Mouse (Mus musculus) embryonic facial prominence, embryonic 15.5 days (tissue): ENCODE measurements around the gene Fam83c. TPM values are rescaled to one million over a fixed set of nuclear protein-coding genes. Genes with fewer than 3 reads are reported as not detected.

Source experiments
- ATAC-seq: fragments of 200-750 bp; cut with Nextera tagmentation; 2 replicates; pipeline ENCODE4 v1.8.0; 2017; ENCODE audit warnings: low read depth, moderate TSS enrichment; ENCODE audit not compliant: insufficient number of reproducible peaks, low FRiP score, low TSS enrichment
- H3K27ac ChIP-seq: fragments of 300-500 bp; sonication (generic); replicated peaks from 2 replicates; pipeline ENCODE4 v1.5.1; 2015; ENCODE audit warnings: mild to moderate bottlenecking, inconsistent platforms
- H3K27me3 ChIP-seq: fragments of 300-500 bp; sonication (generic); 2 replicates; pipeline ENCODE4 v1.6.1; 2015; ENCODE audit warnings: inconsistent platforms
- H3K36me3 ChIP-seq: fragments of 300-500 bp; sonication (generic); 2 replicates; pipeline ENCODE4 v1.6.1; 2015; ENCODE audit warnings: mild to moderate bottlenecking, inconsistent platforms
- H3K4me1 ChIP-seq: fragments of 300-500 bp; sonication (generic); 2 replicates; pipeline ENCODE4 v1.6.1; 2015; ENCODE audit warnings: inconsistent platforms
- H3K4me2 ChIP-seq: fragments of 300-500 bp; sonication (generic); replicated peaks from 2 replicates; pipeline ENCODE4 v1.6.1; 2015; ENCODE audit warnings: mild to moderate bottlenecking, inconsistent platforms
- H3K4me3 ChIP-seq: fragments of 300-500 bp; sonication (generic); replicated peaks from 2 replicates; pipeline ENCODE4 v1.5.1; 2015; ENCODE audit warnings: mild to moderate bottlenecking, inconsistent platforms
- H3K9ac ChIP-seq: fragments of 300-500 bp; sonication (generic); 2 replicates; pipeline ENCODE4 v1.6.1; 2015; ENCODE audit warnings: inconsistent platforms
- H3K9me3 ChIP-seq: fragments of 300-500 bp; sonication (generic); replicated peaks from 2 replicates; pipeline ENCODE4 v1.6.1; 2016; ENCODE audit warnings: inconsistent platforms
- WGBS: fragments of 180-500 bp; shearing (Covaris S2); methylation state at CpG from one replicate; pipeline ENCODE4 v1.1.7; 2015; 5-methylcytosine and 5-hydroxymethylcytosine counted together
- polyA plus RNA-seq: library from polyadenylated mRNA; unstranded; fragments of >200 nt; fragmentation: Nextera tagmentation; extraction: Ambion mirVana; gene quantifications from 2 replicates; pipeline ENCODE4 v1.2.1, GENCODE M21; 2015

The Fam83c gene
- polyA plus RNA-seq, 1 experiment from 2014 or later: 4.8 TPM

GRCm38 (mm10) chr2:155826630-155827424 lies 7.8 kb downstream of the Fam83c start, which contains the start of gene Eif6:
Eif6 (minus strand) TSS chr2:155826925.
- WGBS: 2% methylated on average over 27 of the region's 27 CpGs
- ATAC-seq: peak; percentile 91

GRCm38 (mm10) chr2:155825904-155826629 lies 8.6 kb downstream of the Fam83c start:
- Histone ChIP-seq H3K27ac (peak overlapping the region; percentile 94), H3K27me3 (no peaks in the 10 kb centered on the region), H3K9me3 (no peaks in the 10 kb centered on the region), H3K4me1 (peaks cover 18% of the 10 kb centered on the region), H3K36me3 (peaks cover 31% of the 10 kb centered on the region), H3K4me2 (peak overlapping the region; percentile 82), H3K4me3 (peak overlapping the region; percentile 85), H3K9ac (peak overlapping the region; percentile 87)
- ATAC-seq: peak; percentile 21
- 2% methylated on average over 52 of the region's 52 CpGs for WGBS

More at GRCm38 (mm10) chr2:155826630-155827424, 7.8 kb downstream of the Fam83c start, which contains the start of gene Eif6:
- H3K27me3 ChIP-seq: no peaks in the 10 kb centered on the region
- peak within 1 kb of the TSS; percentile 94 for H3K27ac ChIP-seq
- peaks cover 18% of the 10 kb centered on the region for H3K4me1 ChIP-seq
- H3K9me3 ChIP-seq: no peaks in the 10 kb centered on the region
- H3K9ac ChIP-seq: peak within 1 kb of the TSS; percentile 87
- peak within 1 kb of the TSS; percentile 82 for H3K4me2 ChIP-seq
- H3K4me3 ChIP-seq: peak within 1 kb of the TSS; percentile 85
- H3K36me3 ChIP-seq: peaks cover 23% of the 10 kb centered on the region

- ATAC-seq: no peak
- peaks cover 46% of the 10 kb centered on the region for H3K36me3 ChIP-seq
Observed at GRCm38 (mm10) chr2:155823722-155824121, 10.9 kb downstream of the Fam83c start.

GRCm38 (mm10) chr2:155820779-155821178 lies 13.9 kb downstream of the Fam83c start:
- Histone ChIP-seq H3K27ac (no peak overlapping the region), H3K9ac (no peak overlapping the region), H3K36me3 (peaks cover 46% of the 10 kb centered on the region), H3K4me1 (peaks cover 25% of the 10 kb centered on the region), H3K4me3 (no peak overlapping the region), H3K9me3 (no peaks in the 10 kb centered on the region), H3K4me2 (no peak overlapping the region), H3K27me3 (no peaks in the 10 kb centered on the region)
- WGBS: 79% methylated on average over 5 of the region's 5 CpGs
- no peak for ATAC-seq

More at GRCm38 (mm10) chr2:155823722-155824121, 10.9 kb downstream of the Fam83c start:
- WGBS: 93% methylated on average over 8 of the region's 8 CpGs
- Histone ChIP-seq H3K4me2 (no peak overlapping the region), H3K9me3 (no peaks in the 10 kb centered on the region), H3K9ac (no peak overlapping the region), H3K27me3 (no peaks in the 10 kb centered on the region), H3K4me1 (peaks cover 25% of the 10 kb centered on the region), H3K4me3 (no peak overlapping the region), H3K27ac (no peak overlapping the region)

GRCm38 (mm10) chr2:155819449-155820251 lies 15.0 kb downstream of the Fam83c start:
- H3K9me3 ChIP-seq: no peaks in the 10 kb centered on the region
- ATAC-seq: no peak
- WGBS: 56% methylated on average over 6 of the region's 6 CpGs
- 0 out of 2 replicates have a peak overlapping the region, but pooled peaks have one; percentile 6 for H3K9ac ChIP-seq
- peaks cover 46% of the 10 kb centered on the region for H3K36me3 ChIP-seq
- H3K27me3 ChIP-seq: no peaks in the 10 kb centered on the region
- H3K4me3 ChIP-seq: peak overlapping the region; percentile 78
- H3K27ac ChIP-seq: peak overlapping the region; percentile 82
- peaks cover 18% of the 10 kb centered on the region for H3K4me1 ChIP-seq
- peak overlapping the region; percentile 76 for H3K4me2 ChIP-seq

- Histone ChIP-seq H3K36me3 (peaks cover 46% of the 10 kb centered on the region), H3K9me3 (no peaks in the 10 kb centered on the region), H3K4me2 (peak within 1 kb of the TSS; percentile 76), H3K4me3 (peak within 1 kb of the TSS; percentile 78), H3K27me3 (no peaks in the 10 kb centered on the region), H3K9ac (peak within 1 kb of the TSS; percentile 74), H3K4me1 (peaks cover 18% of the 10 kb centered on the region), H3K27ac (peak within 1 kb of the TSS; percentile 82)
- no peak for ATAC-seq
Observed at GRCm38 (mm10) chr2:155819392-155819448, 15.4 kb downstream of the Fam83c start, which contains the start of gene BC029722. BC029722 (minus strand) TSS chr2:155819426.

GRCm38 (mm10) chr2:155818596-155819391 lies 15.9 kb downstream of the Fam83c start:
- peak; percentile 92 for ATAC-seq
- no peaks in the 10 kb centered on the region for H3K27me3 ChIP-seq
- H3K9me3 ChIP-seq: no peaks in the 10 kb centered on the region
- H3K27ac ChIP-seq: peak overlapping the region; percentile 82
- H3K9ac ChIP-seq: peak overlapping the region; percentile 74
- under 1% methylated on average over 37 of the region's 37 CpGs for WGBS
- H3K36me3 ChIP-seq: peaks cover 42% of the 10 kb centered on the region
- peak overlapping the region; percentile 78 for H3K4me3 ChIP-seq
- H3K4me2 ChIP-seq: peak overlapping the region; percentile 76
- peaks cover 18% of the 10 kb centered on the region for H3K4me1 ChIP-seq

- no peak overlapping the region for H3K9ac ChIP-seq
Observed at GRCm38 (mm10) chr2:155817301-155818245, 17.1 kb downstream of the Fam83c start.

GRCm38 (mm10) chr2:155816179-155816578 lies 18.5 kb downstream of the Fam83c start:
- Histone ChIP-seq H3K4me1 (peaks cover 18% of the 10 kb centered on the region), H3K27ac (no peak overlapping the region), H3K9me3 (no peaks in the 10 kb centered on the region), H3K4me3 (no peak overlapping the region), H3K9ac (no peak overlapping the region), H3K36me3 (peaks cover 17% of the 10 kb centered on the region), H3K27me3 (no peaks in the 10 kb centered on the region), H3K4me2 (no peak overlapping the region)
- no peak for ATAC-seq
- WGBS: 100% methylated on average over 1 of the region's 1 CpGs

More at GRCm38 (mm10) chr2:155817301-155818245, 17.1 kb downstream of the Fam83c start:
- Histone ChIP-seq H3K4me1 (peaks cover 18% of the 10 kb centered on the region), H3K27ac (no peak overlapping the region), H3K4me2 (no peak overlapping the region), H3K27me3 (no peaks in the 10 kb centered on the region), H3K9me3 (no peaks in the 10 kb centered on the region), H3K4me3 (peak overlapping the region; percentile 78), H3K36me3 (peaks cover 30% of the 10 kb centered on the region)
- no peak for ATAC-seq
- 81% methylated on average over 10 of the region's 10 CpGs for WGBS

GRCm38 (mm10) chr2:155814829-155815228 lies 19.8 kb downstream of the Fam83c start:
- Histone ChIP-seq H3K27ac (no peak overlapping the region), H3K9ac (no peak overlapping the region), H3K36me3 (peaks cover 3% of the 10 kb centered on the region), H3K4me1 (peaks cover 18% of the 10 kb centered on the region), H3K27me3 (no peaks in the 10 kb centered on the region), H3K4me2 (no peak overlapping the region), H3K4me3 (no peak overlapping the region), H3K9me3 (no peaks in the 10 kb centered on the region)
- WGBS: 23% methylated on average over 5 of the region's 5 CpGs
- no peak for ATAC-seq
